Mouse (Mus musculus): ENCODE results near the gene Snx30.

DNA sequence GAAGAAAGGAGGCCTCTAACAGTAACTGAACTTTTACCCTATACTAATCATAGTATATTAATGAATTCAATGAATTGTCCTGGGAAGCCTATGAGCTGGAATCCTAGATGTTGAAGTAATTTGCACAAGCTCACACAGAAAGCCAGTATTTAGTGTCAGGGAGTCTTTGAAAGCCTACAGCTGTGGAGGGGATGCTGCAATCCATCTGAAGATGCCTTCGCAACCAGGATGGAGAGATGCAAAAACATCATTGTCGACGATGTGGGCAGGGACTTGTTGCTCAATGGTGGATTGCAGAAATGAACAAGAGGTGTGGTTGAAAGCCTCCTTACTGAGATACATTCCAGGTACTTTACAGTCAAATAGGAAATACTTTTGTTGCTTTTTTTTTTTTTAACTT is 112.3 kb downstream of the Snx30 start:
- TF ChIP-seq CTCF (IDR thresholded peaks at IDR 0.05 in 2 of 3, conservative IDR thresholded peaks at IDR 0.05 in 1 of 3; ENCODE audit: control insufficient read depth in 1 of 3, insufficient read depth in 1 of 3, low read depth in 2 of 3, low read length in 3 of 3, poor library complexity in 1 of 3, severe bottlenecking in 1 of 3) (no peak), SIN3A (IDR thresholded peaks at IDR 0.05; ENCODE audit: low read length) (no peak), POLR2A (IDR thresholded peaks at IDR 0.05; ENCODE audit: control insufficient read depth in 1 of 2, insufficient read depth in 1 of 2, low read depth in 1 of 2, low read length in 2 of 2, poor library complexity in 1 of 2) (no peak), TCF12 (IDR thresholded peaks at IDR 0.05; ENCODE audit: low read depth, low read length) (no peak), EP300 (IDR thresholded peaks at IDR 0.05; ENCODE audit: low read depth in 1 of 2, low read length in 2 of 2) (no peak), CHD2 (IDR thresholded peaks at IDR 0.05; ENCODE audit: low read length) (no peak), ELF1 (IDR thresholded peaks at IDR 0.05; ENCODE audit: low read depth, low read length) (no peak)

Data from MEL (cell line).